Mouse (Mus musculus): ENCODE measurements around the gene Slc52a3.

DNA sequence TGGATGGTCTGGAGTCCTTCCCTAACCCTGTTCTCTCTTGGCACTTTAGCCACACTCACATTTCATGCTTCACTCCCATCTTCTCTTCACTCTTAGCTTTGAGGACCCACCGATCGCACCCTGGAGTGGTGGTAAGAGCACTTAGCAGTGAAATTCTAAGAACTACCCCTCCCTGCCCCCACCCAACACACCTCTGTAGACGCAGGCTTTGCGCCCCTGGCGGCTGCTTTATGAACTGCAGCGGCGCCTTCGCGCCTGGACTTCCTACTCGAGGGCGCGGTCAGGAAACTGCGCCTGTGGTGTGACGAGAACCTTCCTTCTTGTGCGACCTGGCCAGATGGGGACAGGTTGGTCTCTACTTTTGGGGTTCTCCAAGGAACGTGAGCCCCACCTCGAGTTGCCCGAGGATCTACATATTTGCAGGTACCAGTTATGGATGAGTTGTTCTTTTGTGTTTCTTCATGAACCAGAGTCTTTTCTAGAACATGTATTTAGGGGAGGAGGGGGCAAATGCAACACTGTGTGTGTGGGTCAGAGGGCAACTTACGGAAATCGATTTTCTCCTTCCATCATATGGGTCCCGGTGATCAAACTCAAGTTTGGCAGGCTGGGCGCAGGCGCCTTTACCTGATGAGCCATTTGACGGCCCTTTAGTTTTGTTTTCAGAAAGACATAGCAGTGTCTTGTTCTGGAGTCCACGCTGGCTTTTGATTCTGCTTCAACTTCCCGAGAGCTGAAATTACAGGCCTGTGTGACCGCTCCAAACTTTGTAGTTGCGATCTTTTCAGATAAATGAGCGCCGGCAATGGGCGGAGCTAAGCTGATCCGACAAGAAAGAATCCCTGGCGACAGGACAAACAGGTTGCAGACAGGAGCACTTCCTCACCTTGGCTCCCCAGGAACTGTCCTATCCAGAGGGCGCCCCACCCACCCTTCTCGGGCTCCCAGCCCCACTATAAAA, at the start of gene Slc52a3:
- TF ChIP-seq CTCF (IDR thresholded peaks at IDR 0.05; ENCODE audit: low read depth) (peak; percentile 98), EP300 (IDR thresholded peaks at IDR 0.05; ENCODE audit: low read depth) (no peak)

All from liver, embryonic 14.5 days (tissue).